Mouse (Mus musculus): ENCODE measurements around the gene Anp32b.

DNA sequence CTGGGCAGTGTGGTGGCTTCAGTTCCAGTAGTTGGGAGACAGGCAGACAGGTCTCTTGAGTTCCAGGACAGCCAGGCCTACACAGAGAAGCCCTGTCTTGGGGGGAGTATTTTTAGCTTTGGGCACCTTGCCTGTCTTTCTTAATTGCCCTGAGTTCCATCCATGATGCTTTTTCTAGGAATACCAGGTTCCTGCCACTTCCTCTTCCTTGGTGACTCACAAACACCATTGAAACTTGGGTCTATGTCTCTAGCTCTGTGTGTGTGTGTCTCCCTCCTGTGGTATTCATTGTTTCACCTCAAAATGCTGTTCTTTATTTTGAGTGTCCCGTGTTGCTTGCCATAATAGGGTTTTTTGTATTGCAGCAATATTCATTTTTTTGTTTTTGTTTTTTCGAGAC lies 7.7 kb downstream of the Anp32b start:
- TF ChIP-seq CTCF (IDR thresholded peaks at IDR 0.05; ENCODE audit: extremely low read depth, insufficient read depth, low read length) (no peak), POLR2A (IDR thresholded peaks at IDR 0.05; ENCODE audit: extremely low read depth, insufficient read depth, low read length) (no peak)
